Mouse (Mus musculus) embryonic facial prominence, embryonic 14.5 days (tissue): ENCODE measurements around the gene Gm5142. TPM values are rescaled to one million over a fixed set of nuclear protein-coding genes. Genes with fewer than 3 reads are reported as not detected.

Experiments used
- ATAC-seq: fragments of 200-750 bp; cut with Nextera tagmentation; 2 replicates; pipeline ENCODE4 v1.8.0; 2017; ENCODE audit warnings: low read depth, moderate number of reproducible peaks, moderate TSS enrichment
- DNase-seq: peaks from one replicate; pipeline ENCODE4 v3.0.0-alpha.2; 2015; ENCODE audit warnings: low spot score
- H3K27ac ChIP-seq: fragments of 300-500 bp; sonication (generic); replicated peaks from 2 replicates; pipeline ENCODE4 v1.5.1; 2014; ENCODE audit warnings: low read depth, mild to moderate bottlenecking, low read length, moderate library complexity
- H3K27me3 ChIP-seq: fragments of 300-500 bp; sonication (generic); replicated peaks from 2 replicates; pipeline ENCODE4 v1.6.1; 2014; ENCODE audit warnings: low read length; ENCODE audit not compliant: control insufficient read depth, insufficient read depth
- H3K36me3 ChIP-seq: fragments of 300-500 bp; sonication (generic); 2 replicates; pipeline ENCODE4 v1.6.1; 2014; ENCODE audit warnings: low read length, mixed read lengths; ENCODE audit not compliant: control insufficient read depth, insufficient read depth
- H3K4me1 ChIP-seq: fragments of 300-500 bp; sonication (generic); 2 replicates; pipeline ENCODE4 v1.6.1; 2014; ENCODE audit warnings: antibody characterized with exemption, low read length; ENCODE audit not compliant: control insufficient read depth, insufficient read depth
- H3K4me2 ChIP-seq: fragments of 300-500 bp; sonication (generic); 2 replicates; pipeline ENCODE4 v1.6.1; 2014; ENCODE audit warnings: low read depth, mild to moderate bottlenecking, low read length, moderate library complexity, mixed read lengths
- H3K4me3 ChIP-seq: fragments of 300-500 bp; sonication (generic); 2 replicates; pipeline ENCODE4 v1.5.1; 2014; ENCODE audit warnings: low read depth, mild to moderate bottlenecking, low read length
- H3K9ac ChIP-seq: fragments of 300-500 bp; sonication (generic); 2 replicates; pipeline ENCODE4 v1.6.1; 2014; ENCODE audit warnings: low read depth, mild to moderate bottlenecking, low read length, moderate library complexity, mixed read lengths
- H3K9me3 ChIP-seq: fragments of 300-500 bp; sonication (generic); 2 replicates; pipeline ENCODE4 v1.6.1; 2016; ENCODE audit warnings: low read length; ENCODE audit not compliant: control insufficient read depth
- WGBS: fragments of 180-500 bp; shearing (Covaris S2); extraction: QIAGEN DNeasy Blood & Tissue Kit; methylation state at CpG from one replicate; pipeline ENCODE4 v1.1.7; 2014; 5-methylcytosine and 5-hydroxymethylcytosine counted together
- polyA plus RNA-seq: library from polyadenylated mRNA; unstranded; fragments of >200 nt; fragmentation: Nextera tagmentation; extraction: Ambion mirVana; gene quantifications from 2 replicates; pipeline ENCODE4 v1.2.1, GENCODE M21; 2014

The Gm5142 gene
- polyA plus RNA-seq, 1 experiment from 2014 or later, result not detected

DNA sequence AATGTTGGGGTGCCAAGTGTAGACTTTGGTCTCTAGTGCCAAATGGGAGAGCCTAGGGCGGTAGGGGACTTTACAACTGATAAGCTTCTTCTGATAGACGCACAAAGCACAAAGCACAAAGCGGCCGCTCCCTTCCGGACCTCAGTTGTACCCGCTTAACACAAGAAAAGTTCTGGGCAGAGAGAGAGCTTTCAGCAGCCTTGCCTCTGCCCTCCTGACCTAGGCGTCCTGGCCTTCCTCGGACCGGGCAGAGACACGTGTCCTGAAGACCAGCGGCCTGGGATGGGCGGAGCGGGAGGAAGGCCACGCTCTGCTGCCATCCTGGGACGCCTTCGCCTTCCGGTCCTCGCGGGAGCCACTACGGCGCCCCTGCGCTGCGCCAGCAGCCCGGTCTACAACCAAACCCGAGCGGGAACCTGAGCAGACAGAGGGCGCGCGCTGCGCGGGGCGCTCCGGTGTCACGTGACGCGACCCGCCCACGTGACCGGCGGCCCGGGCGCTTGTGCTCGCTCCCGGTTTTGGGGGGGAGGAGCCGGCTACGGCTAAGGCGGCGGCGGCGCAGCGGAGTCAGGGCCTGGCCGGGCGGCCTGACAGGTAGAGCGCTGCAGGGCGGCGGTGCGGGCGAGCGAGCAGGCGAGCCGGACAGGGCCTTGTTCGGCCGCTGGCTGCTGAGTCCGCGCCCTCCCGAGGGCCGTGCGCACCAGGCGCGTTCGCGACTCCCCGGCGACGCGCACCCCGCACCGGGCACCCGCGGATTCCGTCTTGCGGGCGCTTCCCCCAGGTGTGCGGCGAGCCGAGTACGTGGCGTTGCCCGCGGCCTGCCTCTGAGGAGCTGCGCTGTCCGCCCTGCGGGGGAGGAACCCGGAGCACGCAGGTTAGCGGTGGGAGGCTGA lies 22.4 kb upstream of the Gm5142 start, which contains the start of gene Rcbtb1:
Rcbtb1 (plus strand) TSS at position 499 of the 893 bp plus-strand sequence.
- 1% methylated on average over 19 of the region's 96 CpGs for WGBS

DNA sequence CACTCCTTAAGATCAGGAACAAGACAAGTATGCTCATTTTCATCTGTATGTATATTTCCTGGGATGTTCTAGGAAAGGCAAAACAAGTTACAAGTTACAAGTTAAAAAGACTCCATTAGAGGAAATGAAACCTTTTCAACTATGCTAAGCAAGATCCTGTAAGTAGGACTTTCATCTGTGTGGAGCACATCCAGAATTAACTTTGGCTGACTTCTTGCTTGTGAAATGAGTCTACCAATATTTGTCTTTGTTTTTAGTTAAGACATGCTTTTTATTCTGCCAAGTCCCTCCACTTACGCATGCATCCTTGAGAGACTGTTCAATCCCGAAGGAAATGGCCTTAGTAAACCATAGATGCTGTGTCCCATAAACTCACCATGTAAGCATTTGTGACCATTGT lies 7.6 kb upstream of the Gm5142 start:
- 82% methylated on average over 2 of the region's 2 CpGs for WGBS
- no peak overlapping the region for H3K9ac ChIP-seq

More for the DNA sequence above, 22.4 kb upstream of the Gm5142 start, which contains the start of gene Rcbtb1:
- Histone ChIP-seq H3K9ac (peak within 1 kb of the TSS; percentile 97), H3K27ac (peak within 1 kb of the TSS; percentile 95), H3K9me3 (0 out of 2 replicates have a peak, but pooled peaks cover 8% of the 10 kb centered on the region), H3K27me3 (no peaks in the 10 kb centered on the region), H3K4me3 (peak within 1 kb of the TSS; percentile 88), H3K4me2 (peak within 1 kb of the TSS; percentile 81), H3K36me3 (no peaks in the 10 kb centered on the region), H3K4me1 (peaks cover 14% of the 10 kb centered on the region; the same call in 1 of the 2 replicates)
- ATAC-seq, result peak; percentile 95
- peak; percentile 96 for DNase-seq

DNA sequence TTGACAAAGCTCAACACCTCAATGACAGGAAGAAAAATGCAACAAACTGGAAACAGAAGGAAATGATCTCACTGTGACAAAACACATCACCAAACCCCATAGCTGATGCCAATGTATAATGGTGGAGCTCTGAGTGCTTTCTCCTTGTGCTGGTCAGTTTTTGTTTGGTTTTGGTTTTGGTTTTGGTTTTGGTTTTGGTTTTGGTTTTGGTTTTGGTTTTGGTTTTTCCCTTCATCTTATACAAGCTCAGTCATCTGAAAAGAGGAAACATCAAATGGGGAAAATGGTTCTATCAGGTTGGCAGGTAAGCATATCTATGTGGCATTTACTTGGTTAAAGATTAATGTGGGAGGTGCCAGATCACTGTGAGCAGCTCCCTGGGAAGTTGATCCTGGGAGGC lies 7.0 kb upstream of the Gm5142 start:
- Histone ChIP-seq H3K36me3 (no peaks in the 10 kb centered on the region), H3K27me3 (no peaks in the 10 kb centered on the region), H3K9ac (no peak overlapping the region), H3K27ac (no peak overlapping the region), H3K9me3 (no peaks in the 10 kb centered on the region), H3K4me1 (no peaks in the 10 kb centered on the region), H3K4me2 (no peak overlapping the region), H3K4me3 (no peak overlapping the region)
- DNase-seq (no peak), ATAC-seq (no peak)

More for the DNA sequence above, 7.6 kb upstream of the Gm5142 start:
- no peaks in the 10 kb centered on the region for H3K36me3 ChIP-seq
- DNase-seq (no peak), ATAC-seq (no peak)
- H3K27ac ChIP-seq, result no peak overlapping the region
- H3K9me3 ChIP-seq, result no peaks in the 10 kb centered on the region
- no peaks in the 10 kb centered on the region for H3K27me3 ChIP-seq
- no peak overlapping the region for H3K4me2 ChIP-seq
- no peak overlapping the region for H3K4me3 ChIP-seq
- no peaks in the 10 kb centered on the region for H3K4me1 ChIP-seq

DNA sequence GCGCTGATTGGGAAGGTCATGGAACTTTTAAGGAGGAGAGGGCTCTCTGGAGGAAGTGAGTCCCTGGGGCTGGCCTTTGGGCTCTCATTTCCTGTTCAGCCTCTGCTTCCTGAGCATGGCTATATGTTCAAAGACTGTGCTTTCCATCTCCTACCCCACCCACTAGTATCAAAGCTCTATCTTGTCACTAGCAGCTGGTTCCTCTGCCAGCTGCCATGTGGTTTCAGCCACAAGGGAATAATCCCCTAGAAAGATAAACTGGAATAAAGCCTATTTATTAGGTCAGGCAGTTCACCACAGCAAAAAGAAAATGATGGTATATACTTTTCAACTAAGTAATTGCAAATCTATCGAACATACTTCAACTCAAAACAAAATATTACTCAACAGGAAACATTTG lies 4.2 kb upstream of the Gm5142 start:
- Histone ChIP-seq H3K36me3 (no peaks in the 10 kb centered on the region), H3K4me3 (no peak overlapping the region), H3K27me3 (no peaks in the 10 kb centered on the region; the same call in 1 of the 2 replicates), H3K27ac (no peak overlapping the region), H3K9ac (no peak overlapping the region), H3K4me1 (no peaks in the 10 kb centered on the region), H3K9me3 (no peaks in the 10 kb centered on the region), H3K4me2 (no peak overlapping the region)
- DNase-seq (no peak), ATAC-seq (no peak)
- WGBS, result 69% methylated on average over 2 of the region's 2 CpGs

DNA sequence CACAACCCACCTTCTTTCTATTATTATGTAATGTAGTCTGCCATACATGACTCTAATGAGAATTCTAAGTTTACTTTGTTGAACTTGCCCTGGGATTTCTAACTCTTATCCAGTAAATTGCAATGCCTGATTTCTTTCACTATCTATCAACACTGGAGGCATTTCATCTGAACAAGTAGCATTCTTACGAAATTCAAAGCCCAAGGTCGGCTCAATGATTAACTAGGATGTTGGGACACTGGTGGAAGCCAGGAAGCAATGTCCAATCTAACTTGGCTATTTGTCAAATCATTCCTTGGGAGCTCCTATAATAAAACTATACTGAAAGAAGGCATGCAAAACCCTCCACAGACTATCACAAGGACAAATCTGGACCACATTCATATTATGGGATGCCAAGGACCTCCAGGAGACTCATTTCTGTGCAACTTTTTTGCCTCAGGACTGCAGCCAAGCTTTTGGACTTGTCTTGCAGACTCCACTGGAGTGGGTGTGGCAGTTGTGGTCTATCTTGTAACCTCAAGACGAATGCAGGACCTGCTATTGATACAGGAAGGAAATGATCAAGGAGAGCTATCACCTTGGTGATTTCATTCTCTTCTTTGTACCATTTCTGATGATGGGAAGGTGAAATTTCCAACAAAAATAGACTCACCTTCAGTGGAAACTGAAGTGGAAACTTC lies 21.4 kb downstream of the Gm5142 start:
- ATAC-seq (no peak), DNase-seq (no peak)
- H3K9me3 ChIP-seq, result no peaks in the 10 kb centered on the region
- no peak overlapping the region for H3K4me3 ChIP-seq
- no peak overlapping the region for H3K27ac ChIP-seq
- H3K36me3 ChIP-seq, result no peaks in the 10 kb centered on the region
- 66% methylated on average over 3 of the region's 3 CpGs for WGBS
- no peak overlapping the region for H3K4me2 ChIP-seq
- no peak overlapping the region for H3K9ac ChIP-seq
- H3K27me3 ChIP-seq, result no peaks in the 10 kb centered on the region
- no peaks in the 10 kb centered on the region for H3K4me1 ChIP-seq

DNA sequence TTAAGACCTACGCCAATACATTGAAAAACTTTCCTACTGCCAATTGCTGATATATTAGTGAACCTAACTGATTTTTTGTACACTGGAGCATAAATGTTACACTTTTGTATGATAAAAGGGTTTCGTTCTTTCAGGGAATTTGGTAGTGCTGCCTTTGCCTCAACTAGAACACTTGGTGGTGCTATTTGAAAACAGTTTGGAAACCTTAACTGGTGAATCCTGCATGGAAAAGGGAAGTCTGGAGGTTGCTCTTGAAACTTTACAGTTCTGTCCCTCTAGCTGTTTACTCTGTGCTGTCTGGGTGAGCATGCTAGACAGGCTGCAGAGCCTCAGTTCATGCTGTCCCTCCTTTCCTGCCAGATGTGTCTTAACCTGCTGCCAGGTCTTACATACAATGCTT lies 23.0 kb downstream of the Gm5142 start:
- Histone ChIP-seq H3K4me2 (no peak overlapping the region), H3K9ac (no peak overlapping the region), H3K36me3 (no peaks in the 10 kb centered on the region), H3K4me3 (no peak overlapping the region), H3K4me1 (no peaks in the 10 kb centered on the region), H3K27ac (no peak overlapping the region), H3K27me3 (no peaks in the 10 kb centered on the region), H3K9me3 (no peaks in the 10 kb centered on the region)
- ATAC-seq (no peak), DNase-seq (peak; percentile 41)
- 68% methylated on average over 2 of the region's 2 CpGs for WGBS

DNA sequence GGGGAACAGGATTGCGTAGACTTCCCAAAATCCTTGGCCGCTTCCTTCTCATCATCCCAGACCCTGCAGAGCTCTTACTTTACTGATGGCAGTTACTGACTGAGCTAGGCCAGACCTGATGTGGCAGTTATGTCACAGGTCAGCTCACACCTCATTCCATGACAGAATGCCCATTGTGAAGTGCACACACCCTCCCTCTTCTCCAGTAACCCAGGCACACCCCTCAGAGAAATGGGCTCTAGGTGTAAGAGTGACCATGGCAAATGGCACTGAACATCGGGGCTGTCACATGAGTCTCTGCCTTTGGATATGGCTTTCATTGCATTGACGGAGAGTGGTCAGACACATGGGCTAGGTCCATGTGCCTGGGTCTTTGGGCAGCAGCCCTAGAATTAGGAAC lies 35.8 kb downstream of the Gm5142 start, which contains the start of gene 1700129C05Rik:
1700129C05Rik (minus strand) TSS at position 101 of the 400 bp plus-strand sequence.
- ATAC-seq, result no peak
- DNase-seq, result no peak
- Histone ChIP-seq H3K9me3 (no peaks in the 10 kb centered on the region), H3K4me1 (no peaks in the 10 kb centered on the region), H3K27ac (no peak within 1 kb of the TSS), H3K27me3 (no peaks in the 10 kb centered on the region), H3K9ac (no peak within 1 kb of the TSS), H3K36me3 (no peaks in the 10 kb centered on the region), H3K4me2 (no peak within 1 kb of the TSS), H3K4me3 (no peak within 1 kb of the TSS)
- WGBS, result 89% methylated on average over 4 of the region's 4 CpGs

DNA sequence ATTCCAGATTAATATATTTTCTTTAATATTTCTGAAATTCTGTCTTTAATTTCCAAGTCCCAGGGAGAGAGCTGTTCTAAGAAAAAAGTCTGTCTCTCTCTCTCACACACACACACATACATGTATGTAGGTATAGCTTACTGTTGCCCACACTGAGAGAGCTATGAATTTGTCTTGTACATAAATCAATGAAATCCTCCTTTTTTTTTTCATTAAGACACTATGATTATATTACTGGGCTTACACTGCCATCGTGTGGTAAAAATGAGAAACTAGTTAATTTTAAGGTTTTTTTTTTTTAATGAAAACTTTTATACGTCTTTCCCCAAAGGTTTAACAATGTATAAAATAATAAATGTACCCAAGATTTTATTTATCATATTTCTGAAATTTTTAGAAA lies 64.3 kb downstream of the Gm5142 start:
- WGBS, result 2% methylated on average over 2 of the region's 2 CpGs
- H3K4me2 ChIP-seq, result no peak overlapping the region
- no peaks in the 10 kb centered on the region for H3K9me3 ChIP-seq
- H3K9ac ChIP-seq, result no peak overlapping the region
- peak; percentile 23 for DNase-seq
- H3K27ac ChIP-seq, result no peak overlapping the region
- H3K27me3 ChIP-seq, result no peaks in the 10 kb centered on the region
- no peaks in the 10 kb centered on the region for H3K4me1 ChIP-seq
- no peak for ATAC-seq
- no peaks in the 10 kb centered on the region for H3K36me3 ChIP-seq
- no peak overlapping the region for H3K4me3 ChIP-seq
